Mouse (Mus musculus): ENCODE measurements around the gene Ccdc42.

Gene Ccdc42

GRCm38 (mm10) chr11:68589055-68589809 lies 2.4 kb downstream of the Ccdc42 start:
- peak; percentile 71 to 79 for DNase-seq

DNA sequence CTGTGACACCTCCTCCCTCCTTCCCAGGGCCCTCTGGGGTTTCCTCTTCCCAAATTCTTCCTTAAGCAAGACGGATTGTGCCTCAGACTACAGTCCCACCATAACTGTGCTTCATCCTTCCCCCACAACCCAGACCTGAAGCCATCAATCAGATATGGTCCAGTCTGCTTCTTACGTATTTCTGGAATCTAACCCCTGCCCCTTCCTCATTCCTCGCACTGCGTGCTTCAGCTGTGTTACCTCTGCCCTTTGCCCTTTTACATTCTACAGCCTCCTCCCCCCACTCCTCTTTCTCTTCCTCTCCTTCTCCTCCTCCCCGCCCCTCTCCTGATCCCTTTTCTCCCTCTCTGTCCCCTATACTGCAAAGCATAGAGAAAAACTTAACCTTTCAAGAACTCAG lies 4.9 kb downstream of the Ccdc42 start:
- no peak for DNase-seq

DNA sequence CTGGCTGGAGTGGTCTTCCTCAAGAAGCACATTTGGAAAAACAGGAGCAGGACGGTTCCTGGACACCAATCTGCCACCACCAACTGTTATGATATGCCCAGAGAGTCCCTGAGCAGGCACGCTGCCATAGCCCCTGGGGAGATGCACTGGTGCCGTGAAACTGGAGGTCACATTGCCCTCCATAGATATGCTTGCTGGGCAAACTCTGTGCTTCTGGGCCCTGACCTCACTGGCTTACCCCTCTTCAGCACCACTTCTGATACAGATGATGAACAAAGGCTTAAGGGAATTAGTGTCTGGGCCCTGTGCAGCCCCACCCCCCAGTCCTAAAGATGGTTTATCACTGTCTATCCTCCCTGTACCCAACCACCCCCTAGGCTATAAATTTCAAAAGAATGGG lies 6.4 kb downstream of the Ccdc42 start:
- DNase-seq = no peak

GRCm38 (mm10) chr11:68597912-68598311 lies 11.1 kb downstream of the Ccdc42 start:
- DNase-seq = no peak

DNA sequence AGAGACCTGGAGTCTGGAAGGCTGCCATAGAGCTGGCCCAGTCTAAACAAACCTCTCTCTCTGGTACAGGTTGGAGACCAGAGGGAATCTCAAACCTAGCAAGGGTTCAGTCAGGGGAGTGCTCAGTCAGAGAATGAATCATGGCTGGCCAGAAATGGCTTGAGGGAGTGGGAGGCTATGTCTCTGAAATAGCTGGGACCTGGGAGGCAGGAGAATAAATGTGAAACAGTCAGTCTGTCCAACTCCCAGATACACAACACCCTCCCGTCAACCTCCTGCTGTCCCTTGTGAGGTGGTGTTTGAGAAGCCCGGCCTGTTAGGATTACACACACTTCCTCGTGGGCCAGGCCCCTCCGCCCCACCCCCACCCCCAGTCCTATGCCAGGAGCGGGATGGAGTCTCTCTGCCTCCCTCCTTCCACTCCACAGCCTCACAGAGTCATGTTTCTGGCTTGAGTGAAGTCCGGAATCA lies 13.8 kb downstream of the Ccdc42 start:
- DNase-seq = peak; percentile 40 to 52

DNA sequence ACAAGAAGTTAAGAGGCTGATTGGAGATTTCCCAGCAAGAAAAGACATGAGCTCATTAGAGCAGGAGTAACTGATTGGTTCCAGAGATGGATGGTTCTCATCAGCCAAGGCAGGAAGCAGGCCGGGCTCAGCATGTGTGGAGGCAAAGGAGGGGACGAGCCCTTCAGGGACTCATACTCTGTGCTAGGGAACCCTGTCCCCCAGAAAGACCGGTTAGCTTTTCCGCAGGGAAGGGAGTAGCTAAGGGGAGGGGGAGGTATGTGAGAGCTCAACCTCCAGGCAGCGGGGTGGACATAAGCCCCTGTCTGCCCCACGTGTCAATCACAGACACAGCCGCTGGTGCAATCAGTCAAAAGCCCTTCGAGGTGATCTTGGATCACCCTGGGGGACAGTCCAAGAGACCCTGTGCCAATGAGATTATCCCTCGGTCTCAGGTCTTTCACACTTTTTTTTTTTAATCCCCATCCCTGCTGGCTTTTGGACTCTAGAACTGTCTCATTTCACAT lies 14.7 kb downstream of the Ccdc42 start:
- no peak for DNase-seq

GRCm38 (mm10) chr11:68602200-68602931 lies 15.5 kb downstream of the Ccdc42 start:
- no peak for DNase-seq

GRCm38 (mm10) chr11:68607046-68607445 lies 20.2 kb downstream of the Ccdc42 start:
- DNase-seq = no peak

GRCm38 (mm10) chr11:68609910-68610566 lies 23.2 kb downstream of the Ccdc42 start:
- DNase-seq = no peak

GRCm38 (mm10) chr11:68610567-68610947 lies 23.7 kb downstream of the Ccdc42 start:
- no peak for DNase-seq

DNA sequence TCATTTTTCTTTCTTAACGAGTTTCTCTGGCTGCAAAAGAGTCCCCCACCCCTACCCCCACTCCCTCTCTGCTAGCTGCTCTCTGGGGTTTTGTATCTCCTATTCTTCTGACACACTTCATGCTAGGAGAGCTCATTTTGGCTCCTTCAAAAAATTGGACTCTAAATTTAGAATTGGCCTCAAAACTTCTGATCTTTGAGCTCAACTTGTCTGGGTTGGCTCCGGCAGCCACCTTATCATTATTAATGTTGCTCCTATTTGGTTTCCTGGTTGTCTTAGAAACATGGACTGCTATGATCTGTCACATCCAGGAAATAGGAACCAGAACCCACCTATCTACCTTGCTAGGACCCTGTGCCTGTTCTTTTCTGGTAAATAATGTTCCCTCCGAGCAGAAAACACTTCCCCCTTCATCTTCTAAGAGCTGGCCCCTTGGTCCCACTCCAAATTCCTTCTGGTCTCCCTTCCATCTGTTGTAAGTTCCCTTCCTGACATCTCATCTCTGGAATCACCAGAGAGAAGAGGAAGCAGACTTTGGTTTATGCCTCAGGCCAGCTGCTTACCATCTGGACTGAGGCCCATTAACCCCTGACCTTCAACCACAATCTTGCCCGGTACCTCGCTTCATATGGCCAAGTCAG lies 26.4 kb downstream of the Ccdc42 start:
- DNase-seq = no peak

GRCm38 (mm10) chr11:68622751-68623150 lies 35.9 kb downstream of the Ccdc42 start:
- DNase-seq = peak in 1 of 2 experiments; percentile 22

DNA sequence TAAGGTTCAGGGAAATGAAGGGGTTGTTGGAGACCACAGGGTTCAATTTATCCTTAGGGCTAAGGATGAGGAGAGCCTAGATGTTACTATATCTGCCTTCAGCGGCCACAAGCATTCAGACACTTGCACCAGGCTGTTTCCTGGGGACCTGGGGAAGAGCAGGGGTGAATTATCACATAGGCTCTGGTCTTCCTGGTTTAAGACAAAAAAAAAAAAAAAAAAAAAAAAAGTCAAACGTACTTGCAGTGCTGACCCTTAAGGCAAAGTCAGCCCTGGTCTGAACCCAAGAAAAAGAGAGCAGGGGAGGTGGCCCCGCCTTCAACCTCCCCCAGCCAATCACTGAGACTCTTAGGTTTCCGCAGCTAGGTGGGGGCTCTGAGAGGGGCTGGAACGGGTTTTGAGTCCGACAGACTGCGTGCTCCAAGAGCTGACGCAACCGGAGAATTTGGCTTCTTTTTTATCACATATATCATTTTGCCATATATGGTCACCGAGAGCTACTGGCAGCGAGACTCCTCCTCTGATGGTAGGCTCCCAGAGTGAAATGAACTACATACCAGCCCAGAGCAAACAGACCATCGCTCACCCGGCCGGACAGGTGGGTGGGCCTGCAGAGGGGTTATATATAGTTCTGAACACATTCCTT lies 36.5 kb downstream of the Ccdc42 start:
- peak; percentile 47 to 59 for DNase-seq

- no peak for DNase-seq
Observed at GRCm38 (mm10) chr11:68623871-68624258, 37.0 kb downstream of the Ccdc42 start.

- DNase-seq = no peak
Observed at GRCm38 (mm10) chr11:68631611-68632316, 44.9 kb downstream of the Ccdc42 start.

DNA sequence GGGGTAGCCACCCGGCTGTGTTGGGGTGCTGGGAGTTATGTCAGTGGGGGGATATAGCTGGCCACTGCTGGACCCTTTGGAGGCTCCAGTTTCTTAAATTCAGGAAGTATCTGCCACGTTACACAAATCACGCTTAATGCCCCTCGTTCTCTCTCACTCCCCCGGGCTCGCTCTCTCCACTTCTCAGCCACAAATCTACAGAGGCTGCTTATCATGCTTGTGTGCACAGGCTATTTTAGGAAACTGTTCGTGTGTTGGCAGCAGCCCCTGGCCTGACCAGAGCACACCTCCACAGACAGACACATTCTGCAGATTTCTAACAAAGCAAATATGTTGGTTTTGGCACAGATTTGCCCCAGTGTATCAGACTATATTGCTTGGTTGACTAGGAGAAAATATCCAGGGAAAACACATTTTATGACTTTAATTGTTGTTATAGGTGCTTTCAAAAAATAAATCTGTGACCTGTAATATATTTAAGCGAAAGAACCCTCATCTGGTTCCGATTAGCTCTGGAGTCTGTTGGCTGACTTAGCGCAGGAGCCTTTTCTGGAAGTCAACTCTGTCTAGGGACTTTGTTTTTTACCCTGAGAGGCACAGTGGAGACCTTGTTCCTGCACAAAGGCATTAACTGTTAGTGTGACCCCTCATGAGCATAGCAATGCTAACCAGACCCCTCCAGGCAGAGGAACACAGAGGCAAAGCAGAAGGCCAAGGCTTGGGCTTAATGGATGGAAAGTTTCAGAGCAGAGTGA lies 51.2 kb downstream of the Ccdc42 start:
- DNase-seq = peak in 1 of 2 experiments; percentile 7

DNA sequence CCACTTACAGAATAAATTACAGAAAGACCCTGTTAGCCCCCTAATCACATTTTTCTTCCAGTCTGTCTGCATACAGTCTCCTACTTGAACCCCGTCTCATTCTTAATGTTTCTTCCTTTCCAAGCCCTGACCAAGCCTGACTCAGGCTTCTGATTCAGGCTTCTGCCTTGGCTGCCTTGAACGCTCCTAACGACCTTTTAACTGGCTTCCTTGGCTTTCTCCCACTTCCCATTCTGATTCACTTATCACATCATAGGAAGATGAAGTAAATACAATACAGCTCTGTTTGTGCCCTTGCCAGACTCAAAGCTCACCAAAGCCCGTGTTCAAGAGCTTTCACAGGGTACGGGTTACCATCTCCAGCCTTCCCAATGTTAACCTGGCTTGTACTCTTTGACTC lies 54.5 kb downstream of the Ccdc42 start:
- no peak for DNase-seq

- peak; percentile 12 to 53 for DNase-seq
Observed at GRCm38 (mm10) chr11:68644781-68645180, 58.0 kb downstream of the Ccdc42 start.

All from lung, adult 18-20 months (tissue).